Mouse (Mus musculus) liver, adult 2 months (tissue): Measurements from ENCODE around the gene Vdac1.

Experiments used
- CTCF ChIP-seq: fragments of 200-500 bp; IDR thresholded peaks from 2 replicates; pipeline ENCODE4 v1.5.1; 2011; ENCODE audit warnings: low read depth, low read length, control low read depth
- POLR2A ChIP-seq: fragments of 200-500 bp; IDR thresholded peaks from 2 replicates; pipeline ENCODE4 v1.6.1; 2011; ENCODE audit warnings: low read length, control low read depth; ENCODE audit not compliant: insufficient read depth; ENCODE audit errors: extremely low read depth

- TF ChIP-seq CTCF (no peak), POLR2A (no peak)
These were observed 40.8 kb downstream of the Vdac1 start for GRCm38 (mm10) chr11:52401476-52401875.
